Mouse (Mus musculus) kidney, postnatal 4 days (tissue): ENCODE results near the gene Spp2.
A peak's percentile ranks its signal among the peaks of the same experiment; 100 is the strongest.
"Not testable (repeated sequence)": the region's sequence is repeated elsewhere in the genome, so short reads cannot be mapped to it uniquely, and the experiment has no call there.

ENCODE experiments used
- DNase-seq, 2 experiments: peaks; one replicate each; pipeline ENCODE4 v3.0.0; 2021; ENCODE audit warnings: mixed read lengths in 2 of 2

Gene Spp2

GRCm38 (mm10) chr1:88434057-88434456, 27.3 kb downstream of the Spp2 start:
- DNase-seq, result no peak

- DNase-seq, result no peak
Measured at GRCm38 (mm10) chr1:88437206-88438126, 30.7 kb downstream of the Spp2 start.

DNA sequence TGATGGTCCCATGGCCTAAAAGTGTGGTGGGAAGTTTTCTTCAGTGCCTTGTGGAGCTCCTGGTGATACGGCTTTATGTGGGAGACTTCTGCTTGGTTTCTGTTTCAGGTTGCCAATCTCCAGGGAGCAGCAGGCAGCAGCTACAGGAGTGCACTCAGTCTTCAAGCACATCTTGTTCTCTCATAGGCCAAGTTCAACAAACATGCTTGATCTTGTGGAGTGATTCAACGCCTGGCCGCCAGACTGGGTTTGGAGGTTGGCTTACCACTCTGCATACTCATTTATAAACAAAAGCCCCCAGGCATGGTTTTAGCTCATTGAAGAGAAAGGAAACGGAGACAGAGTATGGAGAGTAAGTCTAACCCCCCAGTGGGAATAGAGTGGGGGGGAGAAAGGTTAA, 36.6 kb downstream of the Spp2 start:
- no peak for DNase-seq

GRCm38 (mm10) chr1:88445400-88445799, 38.6 kb downstream of the Spp2 start:
- DNase-seq, result no peak

DNA sequence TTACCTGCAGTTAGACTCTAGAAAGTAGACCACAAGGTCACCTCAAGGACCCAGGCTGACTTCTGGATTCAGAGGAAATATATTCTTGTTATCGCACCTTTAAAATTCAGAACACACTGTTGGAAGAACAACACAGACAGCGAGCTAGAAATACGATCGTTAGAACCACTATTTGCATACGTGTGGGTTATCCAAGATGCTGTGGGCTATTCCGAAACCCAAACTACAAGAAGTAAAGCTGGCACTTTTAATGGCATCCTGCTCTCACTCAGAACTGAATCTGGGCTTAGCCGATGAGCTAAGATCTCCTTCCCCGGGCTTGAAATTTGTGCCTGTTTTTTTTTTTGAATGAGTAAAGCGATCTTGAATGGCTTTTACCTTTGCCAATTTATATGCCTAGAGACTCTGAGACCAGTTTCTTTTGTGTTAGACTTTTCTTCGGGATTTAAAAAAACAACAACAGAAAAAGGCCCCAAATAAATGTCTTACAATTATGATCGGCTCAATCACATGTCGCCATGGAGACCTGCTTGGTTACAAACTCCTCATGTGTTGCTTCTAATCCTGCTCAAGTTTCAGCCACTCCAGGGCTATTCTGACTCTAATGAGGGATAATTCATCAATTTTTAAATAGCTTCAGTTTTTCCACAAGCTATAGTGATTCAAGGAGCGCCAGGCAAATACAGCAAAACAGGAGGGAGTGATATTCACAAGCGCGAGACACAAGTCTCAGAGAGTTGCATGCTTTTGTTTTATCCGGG, 39.7 kb downstream of the Spp2 start:
- no peak for DNase-seq

DNA sequence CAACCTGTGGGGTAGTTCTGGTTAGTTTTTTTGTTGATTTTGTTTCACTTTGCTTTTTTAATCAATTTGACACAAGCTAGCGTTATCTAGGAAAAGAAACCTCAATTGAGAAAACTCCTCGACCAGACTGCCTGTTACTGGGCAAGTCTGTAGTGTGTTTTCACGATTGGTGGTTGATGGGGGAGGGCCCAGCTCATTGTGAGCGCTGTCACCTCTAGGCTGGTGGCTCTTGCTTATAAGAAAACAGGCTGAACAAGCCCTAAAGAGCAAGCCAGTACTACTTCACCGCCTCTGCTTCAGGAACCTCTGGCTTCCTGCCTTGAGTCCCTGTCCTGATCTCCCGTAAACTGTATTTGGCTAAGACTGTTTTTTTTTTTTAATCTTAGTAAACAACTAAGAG, 40.7 kb downstream of the Spp2 start:
- peak in 1 of 2 experiments; percentile 33 for DNase-seq

DNA sequence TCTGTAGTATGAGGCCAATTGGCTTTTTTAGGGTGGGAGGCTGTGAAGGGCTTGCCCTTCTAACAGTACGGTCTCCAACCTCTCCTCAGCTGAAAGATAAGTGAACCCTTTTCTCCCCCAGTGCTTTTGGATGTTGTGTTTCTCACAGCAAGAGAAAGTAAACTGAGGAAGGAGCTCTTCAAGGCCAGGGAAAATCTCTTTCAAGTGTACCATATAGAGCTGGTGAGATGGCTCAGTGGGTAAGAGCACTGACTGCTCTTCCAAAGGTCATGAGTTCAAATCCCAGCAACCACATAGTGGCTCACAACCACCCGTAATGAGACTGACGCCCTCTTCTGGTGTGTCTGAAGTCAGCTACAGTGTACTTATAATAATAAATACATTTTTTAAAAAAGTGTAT, 41.3 kb downstream of the Spp2 start:
- not testable (repeated sequence) for DNase-seq

- DNase-seq, result no peak
Measured at GRCm38 (mm10) chr1:88449741-88450140, 43.0 kb downstream of the Spp2 start.

DNA sequence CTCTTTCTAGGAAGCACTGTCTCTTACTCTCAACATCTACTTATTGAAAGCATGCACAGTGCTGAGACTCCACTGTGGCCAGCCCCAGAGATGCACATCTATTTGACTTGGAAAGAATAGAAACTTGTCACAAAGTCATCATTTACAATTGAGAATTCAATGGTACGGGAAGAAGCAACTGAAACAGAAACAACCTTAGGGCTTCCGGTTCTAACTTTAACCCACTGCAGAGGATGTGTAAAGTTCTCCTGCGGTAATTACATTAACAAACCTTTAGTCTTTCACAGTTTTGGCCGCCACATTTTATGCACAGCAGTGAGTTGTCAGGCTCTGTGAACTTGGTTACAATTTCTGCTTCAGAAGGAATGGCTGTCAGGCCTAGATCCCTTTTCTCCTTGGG, 43.9 kb downstream of the Spp2 start:
- DNase-seq, result no peak

- no peak for DNase-seq
Measured at GRCm38 (mm10) chr1:88452198-88452597, 45.4 kb downstream of the Spp2 start.

GRCm38 (mm10) chr1:88454703-88455102, 47.9 kb downstream of the Spp2 start:
- no peak for DNase-seq

GRCm38 (mm10) chr1:88455761-88456160, 49.0 kb downstream of the Spp2 start:
- DNase-seq, result peak in 1 of 2 experiments; percentile 41

DNA sequence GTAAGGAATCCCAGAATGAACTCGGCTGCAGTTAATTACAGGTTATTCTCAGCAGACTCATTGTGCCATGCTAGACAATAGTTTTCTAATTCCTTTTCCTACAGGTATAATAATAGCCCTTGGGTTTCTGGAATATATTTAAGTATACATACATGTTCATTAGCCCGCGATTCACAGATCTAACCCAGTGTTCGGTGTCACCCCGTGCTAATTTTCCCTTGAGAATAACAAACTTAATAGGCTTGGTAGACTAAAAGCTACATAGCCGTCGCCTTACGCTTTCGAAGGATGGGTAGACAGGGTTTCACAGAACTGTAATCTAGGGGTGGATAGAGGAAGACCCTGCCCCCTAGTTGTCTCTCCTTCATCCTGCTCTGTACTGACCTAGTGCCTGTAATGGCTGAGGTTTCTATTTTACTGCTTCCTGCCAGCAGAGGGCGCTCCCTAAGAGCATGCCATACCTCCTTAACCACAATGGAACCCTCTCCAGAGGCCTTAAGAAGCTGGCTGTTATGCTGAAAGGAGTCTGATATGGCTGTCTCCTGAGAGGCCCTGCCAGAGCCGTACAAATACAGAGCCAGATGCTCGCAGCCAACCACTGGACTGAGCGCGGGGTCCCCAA, 49.8 kb downstream of the Spp2 start:
- DNase-seq, result peak; percentile 82 to 87

DNA sequence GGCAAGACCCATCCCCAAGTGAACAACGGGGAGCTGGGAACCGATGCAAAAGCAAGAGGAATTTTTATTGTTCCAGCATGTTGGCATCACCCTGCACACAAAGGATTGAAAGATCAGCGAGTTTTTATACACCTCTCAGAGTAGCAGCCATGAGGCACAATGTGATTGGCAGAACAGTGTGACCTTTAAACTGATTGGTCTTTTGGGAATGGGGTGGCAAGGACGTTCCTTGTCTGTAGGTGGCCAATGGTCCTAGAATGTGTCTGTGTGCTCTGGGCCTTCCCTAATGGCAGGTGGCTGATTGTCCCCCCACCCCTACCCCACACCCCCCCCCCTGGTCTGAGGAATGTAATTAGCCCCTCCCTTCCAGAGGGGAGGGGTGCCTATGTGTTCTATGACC, 52.4 kb downstream of the Spp2 start:
- DNase-seq, result no peak

- DNase-seq, result no peak
Measured at GRCm38 (mm10) chr1:88459655-88460054, 52.9 kb downstream of the Spp2 start.

- DNase-seq, result no peak
Measured at GRCm38 (mm10) chr1:88461096-88461495, 54.3 kb downstream of the Spp2 start.

GRCm38 (mm10) chr1:88462484-88462883, 55.7 kb downstream of the Spp2 start:
- DNase-seq, result peak in 1 of 2 experiments; percentile 48

DNA sequence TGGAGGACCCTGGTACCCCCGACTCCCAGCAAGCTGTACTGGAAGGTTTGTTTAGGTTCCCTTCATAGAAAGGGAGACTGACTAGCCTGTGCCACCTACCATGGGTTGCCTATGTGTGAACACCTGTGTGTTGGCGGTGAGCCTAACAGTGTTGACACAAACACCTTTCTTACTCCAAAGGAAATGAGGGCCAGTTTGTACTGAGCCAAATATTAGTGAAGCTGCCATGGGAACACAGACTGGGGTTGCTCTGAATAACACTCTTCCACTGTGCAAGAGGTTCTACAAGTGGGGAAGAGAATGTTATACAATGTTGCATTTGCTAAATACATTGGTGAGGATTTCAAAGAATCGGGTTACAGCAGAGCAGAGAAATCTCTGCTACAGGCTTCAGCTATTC, 56.5 kb downstream of the Spp2 start:
- DNase-seq, result no peak

GRCm38 (mm10) chr1:88464109-88464905, 57.5 kb downstream of the Spp2 start:
- no peak for DNase-seq

DNA sequence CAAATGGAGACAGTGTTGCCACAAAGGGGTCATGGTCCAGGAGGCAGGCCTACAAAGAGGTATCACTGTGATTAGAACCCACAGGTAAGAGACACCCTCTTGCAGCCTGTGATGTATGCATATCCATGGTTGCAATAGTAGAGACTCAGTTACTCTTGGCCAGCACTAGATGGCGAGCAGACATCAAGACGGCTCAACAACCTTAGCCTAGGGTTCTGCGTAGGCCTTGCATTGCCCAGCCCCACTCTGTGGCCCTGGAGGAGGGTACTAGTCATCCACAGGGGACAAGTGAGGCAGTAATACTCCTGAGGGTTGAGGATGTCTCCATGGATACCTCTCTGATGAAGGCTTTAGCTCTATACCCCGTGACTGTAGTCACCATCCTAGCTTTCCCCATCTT, 59.0 kb downstream of the Spp2 start:
- peak; percentile 52 to 59 for DNase-seq

- no peak for DNase-seq
Measured at GRCm38 (mm10) chr1:88466325-88467064, 59.7 kb downstream of the Spp2 start.

DNA sequence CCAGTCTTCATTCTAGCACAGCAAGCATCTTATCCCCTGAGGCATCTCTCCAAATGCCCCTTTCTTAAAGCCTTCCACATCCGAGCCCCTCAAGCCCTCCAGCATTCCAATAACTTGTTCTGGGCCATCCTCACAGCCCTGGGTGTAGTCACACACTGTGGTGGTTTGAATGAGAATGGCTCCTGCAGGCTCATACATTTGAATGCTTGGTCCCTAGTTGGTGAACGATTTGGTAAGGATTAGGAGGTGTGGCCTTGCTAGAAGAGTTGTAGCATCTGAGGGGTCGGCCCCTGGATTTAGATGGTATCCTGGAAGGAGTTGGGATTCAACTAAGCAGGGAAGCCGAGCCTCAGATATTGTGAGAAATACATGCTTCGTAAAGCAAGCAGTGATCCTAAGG, 61.1 kb downstream of the Spp2 start:
- no peak for DNase-seq
